In genomic region chr8:110242278-110243177, GRCm38 (mm10) we compare ENCODE assay signal across 22 mouse cellular contexts. TPM values are rescaled to one million over a fixed set of nuclear protein-coding genes. Genes with fewer than 3 reads are reported as not detected.
A peak's percentile ranks its signal among the peaks of the same experiment; 100 is the strongest.
DNase-seq lines count a peak whose midpoint lies in the region; ATAC-seq and TF ChIP-seq lines count a peak whose summit lies in the region.
"Had no signal": no experiment of that assay in that cellular context is flagged by ENCODE, and none has a peak within 500 bp of the region (broad histone marks: within the 10 kb centered on the region; RNA-seq: fewer than 3 reads in every experiment).

No protein-coding gene starts in this region.

- peaks cover 6% of the 10 kb centered on the region for H3K4me1 ChIP-seq in cerebellum, adult 2 months (ENCODE audit: control insufficient read depth, insufficient read depth, low read length)
- peaks cover 10% of the 10 kb centered on the region for H3K4me1 ChIP-seq in neural tube, embryonic 13.5 days (replicated peaks)
- no peaks in the 10 kb centered on the region for H3K4me1 ChIP-seq in hindbrain, postnatal 0 days (ENCODE audit: insufficient read depth, low read length)
- H3K4me1 ChIP-seq: embryonic facial prominence, embryonic 13.5 days; neural tube, embryonic 12.5 days; stomach, embryonic 15.5 days had no signal

- 33% methylated on average over 7 of the region's 7 CpGs for WGBS in cerebellum, adult 2 months
- 44% methylated on average over 7 of the region's 7 CpGs for WGBS in neural tube, embryonic 13.5 days
- WGBS in hindbrain, postnatal 0 days = 38% methylated on average over 7 of the region's 7 CpGs

- DNase-seq in cerebellum, adult 2 months = peak; percentile 10 to 38
- DNase-seq in cerebellum, postnatal 4 days (ENCODE audit: low spot score in 2 of 2) = no peak
- no peak for DNase-seq in neural tube, embryonic 10.5 days (ENCODE audit: extremely low spot score, low spot score)
- peak; percentile 17 for DNase-seq in hindbrain, postnatal 0 days (ENCODE audit: low spot score)
- peak; percentile 32 for DNase-seq in telencephalon, adult 2 months (ENCODE audit: low read depth, low spot score)
- DNase-seq in gastrocnemius, postnatal 10 days = no peak
- no peak for DNase-seq in lung, postnatal 25 days (ENCODE audit: low spot score)
- DNase-seq: adrenal gland, postnatal 14 days; kidney, adult 2 months; kidney, postnatal 4 days; lung, postnatal 10 days; right cerebral cortex, adult 18-20 months; spleen, adult 18-20 months; thymus, postnatal 25 days had no signal

- no peaks in the 10 kb centered on the region for H3K9me3 ChIP-seq in neural tube, embryonic 13.5 days
- H3K9me3 ChIP-seq in hindbrain, postnatal 0 days (ENCODE audit: low read length) = no peaks in the 10 kb centered on the region
- H3K9me3 ChIP-seq: embryonic facial prominence, embryonic 13.5 days; limb, embryonic 12.5 days; neural tube, embryonic 12.5 days; stomach, embryonic 15.5 days had no signal

- H3K4me2 ChIP-seq in neural tube, embryonic 13.5 days = no peak overlapping the region
- H3K4me2 ChIP-seq in hindbrain, postnatal 0 days (ENCODE audit: low read depth, low read length) = no peak overlapping the region
- H3K4me2 ChIP-seq: embryonic facial prominence, embryonic 13.5 days; limb, embryonic 12.5 days; neural tube, embryonic 12.5 days; stomach, embryonic 15.5 days had no signal

- no peak overlapping the region for H3K27ac ChIP-seq in cerebellum, adult 2 months (ENCODE audit: insufficient read depth, low read length)
- H3K27ac ChIP-seq in neural tube, embryonic 13.5 days (replicated peaks) = peak overlapping the region; percentile 52
- H3K27ac ChIP-seq in hindbrain, postnatal 0 days = 0 out of 2 replicates have a peak overlapping the region, but pooled peaks have one; percentile 8
- H3K27ac ChIP-seq: embryonic facial prominence, embryonic 13.5 days; limb, embryonic 12.5 days; liver, embryonic 14.5 days; neural tube, embryonic 12.5 days; stomach, embryonic 15.5 days had no signal

- TF ChIP-seq POLR2A in cerebellum, adult 2 months (IDR thresholded peaks at IDR 0.05; ENCODE audit: borderline replicate concordance, insufficient read depth, low read length) = no peak

- ATAC-seq in neural tube, embryonic 13.5 days (ENCODE audit: low read depth) = peak; percentile 63; the same call in 1 of the 2 replicates
- ATAC-seq in hindbrain, postnatal 0 days = no peak

- no peak overlapping the region for H3K9ac ChIP-seq in neural tube, embryonic 13.5 days
- no peak overlapping the region for H3K9ac ChIP-seq in hindbrain, postnatal 0 days (replicated peaks; ENCODE audit: low read length)
- H3K9ac ChIP-seq: embryonic facial prominence, embryonic 13.5 days; limb, embryonic 12.5 days; liver, embryonic 14.5 days; neural tube, embryonic 12.5 days; stomach, embryonic 15.5 days had no signal

- no peaks in the 10 kb centered on the region for H3K36me3 ChIP-seq in neural tube, embryonic 13.5 days
- H3K36me3 ChIP-seq in hindbrain, postnatal 0 days (ENCODE audit: insufficient read depth, low read length) = no peaks in the 10 kb centered on the region
- H3K36me3 ChIP-seq: embryonic facial prominence, embryonic 13.5 days; limb, embryonic 12.5 days; neural tube, embryonic 12.5 days; stomach, embryonic 15.5 days had no signal

- no peak overlapping the region for H3K4me3 ChIP-seq in cerebellum, adult 2 months (replicated peaks; ENCODE audit: insufficient read depth, low read depth, low read length)
- H3K4me3 ChIP-seq in neural tube, embryonic 13.5 days = no peak overlapping the region
- H3K4me3 ChIP-seq in hindbrain, postnatal 0 days (ENCODE audit: low read length) = no peak overlapping the region
- H3K4me3 ChIP-seq: embryonic facial prominence, embryonic 13.5 days; limb, embryonic 12.5 days; neural tube, embryonic 12.5 days; stomach, embryonic 15.5 days had no signal

- no peak for TF ChIP-seq CTCF in cerebellum, adult 2 months (IDR thresholded peaks at IDR 0.05; ENCODE audit: borderline replicate concordance, insufficient read depth, low read depth, low read length)
- TF ChIP-seq CTCF in hindbrain, postnatal 0 days (IDR thresholded peaks at IDR 0.05; ENCODE audit: low read depth) = no peak

- no peaks in the 10 kb centered on the region for H3K27me3 ChIP-seq in cerebellum, adult 2 months (ENCODE audit: control insufficient read depth, insufficient read depth, low read length)
- H3K27me3 ChIP-seq in neural tube, embryonic 13.5 days = no peaks in the 10 kb centered on the region
- no peaks in the 10 kb centered on the region for H3K27me3 ChIP-seq in hindbrain, postnatal 0 days (ENCODE audit: insufficient read depth, low read length)
- H3K27me3 ChIP-seq: embryonic facial prominence, embryonic 13.5 days; limb, embryonic 12.5 days; neural tube, embryonic 12.5 days; stomach, embryonic 15.5 days had no signal

RNA-seq across cellular contexts. Expression of gene Hydin, which starts 24.2 kb away (rescaled TPM):
- polyA plus RNA-seq in cerebellum, adult 2 months (2012; rRNA removed) = 0.70 and 0.71 TPM in 2 replicates
- polyA plus RNA-seq in neural tube, embryonic 13.5 days (2015; fragmentation: Nextera tagmentation; extraction: Ambion mirVana) = 0.07 and 0.17 TPM in 2 replicates
- 0.54 and 0.73 TPM in 2 replicates for total RNA-seq in hindbrain, postnatal 0 days (2014; rRNA removed)
- polyA plus RNA-seq in hindbrain, postnatal 0 days (2015; fragmentation: Nextera tagmentation; extraction: Ambion mirVana) = 0.39 and 0.48 TPM in 2 replicates
- total RNA-seq in gastrocnemius, postnatal 10 days (2021) = under 1 TPM; 0.09 to 0.11 TPM
- total RNA-seq: common myeloid progenitor, adult 5-6 weeks; hematopoietic stem cell, adult 5-6 weeks had no signal

RNA-seq across cellular contexts. Expression of gene Cmtr2, which starts 27.1 kb away (rescaled TPM):
- polyA plus RNA-seq in cerebellum, adult 2 months (2012; rRNA removed) = 13.2 and 13.8 TPM in 2 replicates
- polyA plus RNA-seq in neural tube, embryonic 13.5 days (2015; fragmentation: Nextera tagmentation; extraction: Ambion mirVana) = 10.1 and 11.3 TPM in 2 replicates
- total RNA-seq in hindbrain, postnatal 0 days (2014; rRNA removed) = 13.9 and 15.0 TPM in 2 replicates
- 5.6 and 6.2 TPM in 2 replicates for polyA plus RNA-seq in hindbrain, postnatal 0 days (2015; fragmentation: Nextera tagmentation; extraction: Ambion mirVana)
- 1 to 10 TPM; 3.7 to 4.7 TPM for total RNA-seq in gastrocnemius, postnatal 10 days (2021)

Comparison
In these comparisons a context has a peak if more than half of its experiments do, and no peak if none do; other contexts are left out.
1. DNase-seq: peak in cerebellum, adult 2 months (2 of 2), hindbrain, postnatal 0 days (single experiment) and telencephalon, adult 2 months (single experiment); none in cerebellum, postnatal 4 days (0 of 2), neural tube, embryonic 10.5 days (single experiment), gastrocnemius, postnatal 10 days (single experiment) and lung, postnatal 25 days (single experiment).